Mouse (Mus musculus): ENCODE data around the gene Cysltr2. TPM values are rescaled to one million over a fixed set of nuclear protein-coding genes. Genes with fewer than 3 reads are reported as not detected.

Gene Cysltr2
- polyA plus RNA-seq, 1 experiment from 2014 or later: 0.23 TPM

DNA sequence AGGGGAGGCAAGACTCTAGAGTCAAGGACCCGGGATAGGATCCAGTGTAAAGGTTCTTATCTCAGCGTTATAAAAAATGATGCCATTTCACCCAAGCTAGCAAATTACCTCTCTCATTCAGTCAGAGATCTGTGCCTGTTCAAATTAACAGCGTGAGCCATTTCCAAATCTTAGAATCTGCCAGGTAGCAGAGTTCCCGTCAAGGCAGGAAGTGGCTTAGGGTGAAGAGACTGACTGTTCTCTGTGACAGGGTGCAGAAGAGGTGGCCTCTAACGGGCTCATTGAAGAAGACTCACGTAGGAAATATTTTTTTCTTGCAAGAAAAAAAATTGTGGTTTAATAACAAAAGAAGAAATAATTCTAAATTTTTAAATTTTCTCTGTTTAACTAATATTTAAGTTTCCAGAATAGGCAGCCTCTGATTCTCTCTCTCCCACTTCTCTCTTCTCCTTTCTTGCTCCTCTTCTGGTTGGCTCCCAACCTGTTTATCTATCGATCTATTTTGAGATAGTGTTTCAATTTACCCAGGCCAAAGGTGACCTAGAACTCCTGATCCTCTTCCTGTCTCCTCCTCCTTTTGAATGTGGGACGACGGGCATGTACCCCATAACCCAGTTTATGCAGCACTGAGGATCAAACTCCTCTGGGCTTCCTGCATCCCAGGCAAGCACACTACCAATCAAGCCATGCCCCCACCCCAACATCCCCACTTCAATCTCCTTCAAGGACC lies 3.5 kb downstream of the Cysltr2 start:
- H3K27me3 ChIP-seq: no peaks in the 10 kb centered on the region
- H3K9ac ChIP-seq: no peak overlapping the region
- H3K27ac ChIP-seq (replicated peaks): no peak overlapping the region
- no peak for ATAC-seq (ENCODE audit: insufficient read depth)
- H3K4me1 ChIP-seq (replicated peaks): 0 out of 2 replicates have a peak, but pooled peaks cover 3% of the 10 kb centered on the region
- H3K9me3 ChIP-seq (replicated peaks): no peaks in the 10 kb centered on the region
- H3K4me3 ChIP-seq (replicated peaks): no peak overlapping the region
- no peaks in the 10 kb centered on the region for H3K36me3 ChIP-seq (replicated peaks)
- H3K4me2 ChIP-seq: no peak overlapping the region
- 30% methylated on average over 9 of the region's 9 CpGs for WGBS (ENCODE audit: insufficient replicate concordance)

DNA sequence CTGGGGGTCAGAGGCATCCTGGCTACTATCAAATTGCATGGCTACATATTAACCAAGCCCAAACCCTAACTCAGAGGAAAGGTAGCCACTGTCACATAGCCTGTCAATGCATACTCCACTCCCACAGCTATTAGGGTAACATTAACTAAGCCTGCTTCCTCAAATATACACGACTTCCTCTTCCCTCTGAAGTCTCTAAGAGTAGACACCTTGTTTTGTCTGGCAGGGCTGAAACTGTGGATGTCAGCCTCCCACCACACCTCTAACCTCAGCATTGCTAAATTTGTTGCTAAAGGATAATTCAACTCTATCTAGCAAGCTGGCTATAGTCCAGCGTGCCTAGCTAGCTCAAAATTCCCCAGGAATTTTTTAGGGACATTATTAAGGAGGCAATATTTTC lies 7.2 kb downstream of the Cysltr2 start:
- no peaks in the 10 kb centered on the region for H3K9me3 ChIP-seq (replicated peaks)
- H3K4me1 ChIP-seq (replicated peaks): 0 out of 2 replicates have a peak, but pooled peaks cover 3% of the 10 kb centered on the region
- no peak overlapping the region for H3K4me3 ChIP-seq (replicated peaks)
- no peak overlapping the region for H3K9ac ChIP-seq
- no peak for ATAC-seq (ENCODE audit: insufficient read depth)
- no peak overlapping the region for H3K27ac ChIP-seq (replicated peaks)
- no peaks in the 10 kb centered on the region for H3K27me3 ChIP-seq
- no peaks in the 10 kb centered on the region for H3K36me3 ChIP-seq (replicated peaks)
- WGBS (ENCODE audit: insufficient replicate concordance): 28% methylated on average over 2 of the region's 2 CpGs
- H3K4me2 ChIP-seq: no peak overlapping the region

DNA sequence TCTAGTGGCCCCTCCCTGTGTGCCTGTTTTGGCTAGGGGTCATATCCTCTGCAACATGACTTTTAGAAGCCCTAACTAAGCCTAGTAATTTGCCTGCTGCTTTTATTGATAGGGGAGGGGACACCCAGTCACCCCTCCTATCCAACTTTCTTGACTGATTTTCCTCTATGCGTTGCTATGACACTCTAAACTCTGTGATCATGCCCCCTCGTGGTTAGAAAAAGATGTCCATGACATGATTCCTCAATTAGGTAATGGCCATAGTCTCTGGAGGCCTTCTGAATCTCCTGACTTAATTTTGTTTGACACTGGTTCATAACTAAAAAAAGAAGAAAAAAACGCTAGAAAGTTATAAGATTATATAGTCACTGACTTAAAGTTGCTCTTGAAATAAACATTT lies 15.6 kb downstream of the Cysltr2 start:
- 31% methylated on average over 3 of the region's 3 CpGs for WGBS (ENCODE audit: insufficient replicate concordance)
- H3K4me1 ChIP-seq (replicated peaks): no peaks in the 10 kb centered on the region
- no peak for ATAC-seq (ENCODE audit: insufficient read depth)
- H3K4me2 ChIP-seq: no peak overlapping the region
- no peaks in the 10 kb centered on the region for H3K36me3 ChIP-seq (replicated peaks)
- H3K4me3 ChIP-seq (replicated peaks): no peak overlapping the region
- H3K9me3 ChIP-seq (replicated peaks): no peaks in the 10 kb centered on the region
- no peak overlapping the region for H3K27ac ChIP-seq (replicated peaks)
- H3K27me3 ChIP-seq: no peaks in the 10 kb centered on the region
- no peak overlapping the region for H3K9ac ChIP-seq

- no peak for ATAC-seq (ENCODE audit: insufficient read depth)
- 57% methylated on average over 3 of the region's 3 CpGs for WGBS (ENCODE audit: insufficient replicate concordance)
- H3K36me3 ChIP-seq (replicated peaks): no peaks in the 10 kb centered on the region
- H3K4me1 ChIP-seq (replicated peaks): no peaks in the 10 kb centered on the region
- H3K4me2 ChIP-seq: no peak overlapping the region
- H3K4me3 ChIP-seq (replicated peaks): no peak overlapping the region
- no peaks in the 10 kb centered on the region for H3K27me3 ChIP-seq
- H3K9me3 ChIP-seq (replicated peaks): no peaks in the 10 kb centered on the region
- no peak overlapping the region for H3K27ac ChIP-seq (replicated peaks)
- H3K9ac ChIP-seq: no peak overlapping the region
Measured at GRCm38 (mm10) chr14:73031218-73031617, 17.7 kb downstream of the Cysltr2 start.

GRCm38 (mm10) chr14:73017272-73017671 lies 31.6 kb downstream of the Cysltr2 start:
- no peak overlapping the region for H3K4me3 ChIP-seq (replicated peaks)
- no peak overlapping the region for H3K4me2 ChIP-seq
- H3K4me1 ChIP-seq (replicated peaks): no peaks in the 10 kb centered on the region
- no peak overlapping the region for H3K27ac ChIP-seq (replicated peaks)
- H3K36me3 ChIP-seq (replicated peaks): no peaks in the 10 kb centered on the region
- no peaks in the 10 kb centered on the region for H3K9me3 ChIP-seq (replicated peaks)
- WGBS (ENCODE audit: insufficient replicate concordance): 65% methylated on average over 3 of the region's 3 CpGs
- H3K9ac ChIP-seq: no peak overlapping the region
- no peaks in the 10 kb centered on the region for H3K27me3 ChIP-seq
- ATAC-seq (ENCODE audit: insufficient read depth): no peak

DNA sequence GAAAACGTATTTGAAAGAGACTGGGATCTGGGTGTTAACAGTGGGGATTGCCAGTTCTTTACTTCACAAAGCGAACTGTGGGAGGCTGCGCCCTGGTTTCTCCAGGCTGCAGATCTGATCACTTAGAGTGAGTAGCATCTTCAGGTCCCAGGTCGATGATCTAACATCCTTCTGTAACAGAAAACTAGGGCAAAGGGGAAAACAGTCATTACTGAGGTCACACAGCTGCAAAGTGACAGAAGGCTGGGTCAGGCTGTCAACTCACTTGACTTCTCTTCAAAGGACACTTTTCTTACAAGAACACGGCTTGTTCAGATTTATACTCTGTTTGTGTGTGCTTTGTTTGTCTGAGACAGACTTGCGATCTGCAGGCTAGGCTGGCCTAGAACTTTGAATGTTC lies 33.5 kb downstream of the Cysltr2 start:
- Histone ChIP-seq H3K27ac (replicated peaks) (no peak overlapping the region), H3K9me3 (replicated peaks) (no peaks in the 10 kb centered on the region), H3K4me1 (replicated peaks) (no peaks in the 10 kb centered on the region), H3K9ac (no peak overlapping the region), H3K4me2 (no peak overlapping the region), H3K36me3 (replicated peaks) (no peaks in the 10 kb centered on the region), H3K27me3 (no peaks in the 10 kb centered on the region), H3K4me3 (replicated peaks) (no peak overlapping the region)
- WGBS (ENCODE audit: insufficient replicate concordance): 61% methylated on average over 6 of the region's 6 CpGs
- ATAC-seq (ENCODE audit: insufficient read depth): no peak

DNA sequence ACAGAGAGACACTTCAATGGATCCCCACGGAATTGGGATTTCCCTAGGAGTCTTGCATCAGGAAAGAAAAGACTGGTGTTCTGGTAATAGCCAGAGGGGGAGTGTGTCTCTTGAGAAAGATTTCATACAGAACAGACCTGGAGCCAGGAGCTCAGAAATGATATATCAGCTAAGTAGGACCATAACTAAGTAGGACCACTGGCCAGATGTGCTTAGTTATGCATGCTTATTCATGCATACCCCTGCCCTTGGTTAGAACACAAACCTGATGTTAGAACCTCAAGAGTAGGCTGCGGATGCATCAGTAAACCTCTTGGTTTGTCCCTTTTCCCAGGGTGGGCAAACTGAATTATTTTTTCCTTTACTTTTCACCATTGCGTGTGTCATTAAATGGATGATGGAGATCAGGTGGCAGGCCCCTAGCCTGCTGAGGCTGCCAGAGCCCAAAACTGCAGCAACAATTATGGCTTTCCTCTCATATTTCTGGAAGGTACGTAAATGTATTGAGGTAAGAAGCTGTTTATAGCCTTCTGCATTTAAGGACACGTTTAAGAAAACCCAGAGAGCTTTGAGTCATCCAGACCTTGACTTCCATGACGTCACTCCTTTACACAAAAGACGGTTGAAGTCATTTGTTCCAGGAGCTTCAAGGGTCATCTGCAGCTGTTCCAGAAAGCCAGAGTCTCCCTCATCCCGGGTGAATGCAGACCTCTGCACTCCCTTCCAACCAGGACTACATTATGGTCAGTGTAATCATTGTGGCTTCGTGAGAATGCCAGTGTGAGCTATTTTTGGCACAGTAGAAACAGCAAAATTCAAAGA lies 35.0 kb downstream of the Cysltr2 start:
- no peak overlapping the region for H3K27ac ChIP-seq (replicated peaks)
- 46% methylated on average over 9 of the region's 9 CpGs for WGBS (ENCODE audit: insufficient replicate concordance)
- no peak overlapping the region for H3K4me3 ChIP-seq (replicated peaks)
- no peaks in the 10 kb centered on the region for H3K27me3 ChIP-seq
- no peaks in the 10 kb centered on the region for H3K9me3 ChIP-seq (replicated peaks)
- H3K36me3 ChIP-seq (replicated peaks): no peaks in the 10 kb centered on the region
- H3K4me2 ChIP-seq: no peak overlapping the region
- no peak overlapping the region for H3K9ac ChIP-seq
- H3K4me1 ChIP-seq (replicated peaks): no peaks in the 10 kb centered on the region
- ATAC-seq (ENCODE audit: insufficient read depth): no peak

DNA sequence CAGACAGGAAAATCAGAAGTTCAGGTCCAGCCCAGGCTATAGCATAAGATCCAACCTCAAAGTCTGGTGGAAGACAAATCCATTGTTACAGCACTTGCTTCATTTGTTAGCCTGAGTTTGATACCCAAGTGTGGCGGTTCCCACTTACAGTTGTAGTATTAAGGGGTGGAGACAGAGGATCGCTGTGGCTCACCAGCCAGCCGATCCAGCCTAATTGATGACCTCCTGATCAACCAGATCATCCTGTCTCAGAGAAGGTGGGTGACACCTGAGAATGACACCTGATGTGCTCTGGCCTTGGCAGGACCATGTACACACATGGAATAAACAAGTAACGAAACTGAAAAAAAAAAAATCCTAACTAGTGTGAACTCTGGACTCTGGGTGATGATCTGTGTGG lies 47.1 kb downstream of the Cysltr2 start:
- no peaks in the 10 kb centered on the region for H3K27me3 ChIP-seq
- H3K36me3 ChIP-seq (replicated peaks): no peaks in the 10 kb centered on the region
- no peaks in the 10 kb centered on the region for H3K4me1 ChIP-seq (replicated peaks)
- WGBS (ENCODE audit: insufficient replicate concordance): 73% methylated on average over 4 of the region's 4 CpGs
- H3K27ac ChIP-seq (replicated peaks): no peak overlapping the region
- H3K4me2 ChIP-seq: no peak overlapping the region
- H3K9ac ChIP-seq: no peak overlapping the region
- ATAC-seq (ENCODE audit: insufficient read depth): no peak
- no peak overlapping the region for H3K4me3 ChIP-seq (replicated peaks)
- H3K9me3 ChIP-seq (replicated peaks): no peaks in the 10 kb centered on the region

GRCm38 (mm10) chr14:73000325-73000724 lies 48.6 kb downstream of the Cysltr2 start:
- no peaks in the 10 kb centered on the region for H3K4me1 ChIP-seq (replicated peaks)
- no peaks in the 10 kb centered on the region for H3K36me3 ChIP-seq (replicated peaks)
- no peak overlapping the region for H3K4me2 ChIP-seq
- H3K27ac ChIP-seq (replicated peaks): no peak overlapping the region
- no peak overlapping the region for H3K4me3 ChIP-seq (replicated peaks)
- ATAC-seq (ENCODE audit: insufficient read depth): no peak
- 43% methylated on average over 10 of the region's 10 CpGs for WGBS (ENCODE audit: insufficient replicate concordance)
- no peaks in the 10 kb centered on the region for H3K9me3 ChIP-seq (replicated peaks)
- H3K27me3 ChIP-seq: no peaks in the 10 kb centered on the region
- H3K9ac ChIP-seq: no peak overlapping the region

DNA sequence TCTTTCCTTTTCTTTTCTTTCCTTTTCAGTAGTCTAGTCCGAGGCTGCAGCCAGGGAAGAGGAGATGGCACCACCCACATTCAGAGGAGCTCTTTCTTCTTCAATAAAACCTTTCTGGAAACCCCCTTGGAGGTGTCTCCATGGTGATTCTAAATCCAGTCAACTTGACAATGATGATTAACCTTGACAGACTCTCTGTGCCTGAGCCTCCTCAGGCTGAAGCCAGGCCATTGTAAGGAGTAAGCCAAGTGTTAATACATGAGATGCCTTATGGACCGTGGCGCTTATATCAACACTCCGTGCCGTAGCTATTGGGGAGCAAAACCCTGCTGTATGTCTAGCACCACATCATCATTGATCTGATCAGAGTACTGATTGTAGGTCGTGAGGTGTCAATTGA lies 50.8 kb downstream of the Cysltr2 start:
- no peak overlapping the region for H3K9ac ChIP-seq
- ATAC-seq (ENCODE audit: insufficient read depth): no peak
- no peaks in the 10 kb centered on the region for H3K27me3 ChIP-seq
- no peaks in the 10 kb centered on the region for H3K9me3 ChIP-seq (replicated peaks)
- H3K4me3 ChIP-seq (replicated peaks): no peak overlapping the region
- H3K4me1 ChIP-seq (replicated peaks): no peaks in the 10 kb centered on the region
- no peak overlapping the region for H3K27ac ChIP-seq (replicated peaks)
- H3K4me2 ChIP-seq: no peak overlapping the region
- WGBS (ENCODE audit: insufficient replicate concordance): 60% methylated on average over 6 of the region's 6 CpGs
- H3K36me3 ChIP-seq (replicated peaks): no peaks in the 10 kb centered on the region

- Histone ChIP-seq H3K9ac (no peak overlapping the region), H3K27me3 (no peaks in the 10 kb centered on the region), H3K4me3 (replicated peaks) (no peak overlapping the region), H3K4me1 (replicated peaks) (peaks cover 4% of the 10 kb centered on the region; the same call in 1 of the 2 replicates), H3K27ac (replicated peaks) (no peak overlapping the region), H3K4me2 (no peak overlapping the region), H3K9me3 (replicated peaks) (no peaks in the 10 kb centered on the region), H3K36me3 (replicated peaks) (no peaks in the 10 kb centered on the region)
- 62% methylated on average over 2 of the region's 2 CpGs for WGBS (ENCODE audit: insufficient replicate concordance)
- no peak for ATAC-seq (ENCODE audit: insufficient read depth)
Measured at GRCm38 (mm10) chr14:72986044-72986443, 62.9 kb downstream of the Cysltr2 start.

Measured in liver, embryonic 15.5 days (tissue).